Mouse (Mus musculus) left cerebral cortex, postnatal 10 days (tissue): ENCODE data around the gene Rxylt1. TPM values are rescaled to one million over a fixed set of nuclear protein-coding genes. Genes with fewer than 3 reads are reported as not detected.
A peak's percentile ranks its signal among the peaks of the same experiment; 100 is the strongest.

ENCODE experiments used
- DNase-seq, 2 experiments: peaks; one replicate each; pipeline ENCODE4 v3.0.0; 2021 to 2022; ENCODE audit warnings: low spot score in 2 of 2, mixed read lengths in 1 of 2; ENCODE audit errors: extremely low spot score in 1 of 2
- intact Hi-C: fragments of 180-260 bp; cut with DNase I; formaldehyde crosslinking; loops from one replicate; pipeline ENCODE4 v1.15.1; 2025
- total RNA-seq, 2 experiments: library from RNA; stranded (reverse); gene quantifications; 2 replicates each; pipeline ENCODE4 v1.2.3; 2021

Rxylt1 gene
- 10 to 100 TPM; 42.0 to 46.6 TPM for total RNA-seq

DNA sequence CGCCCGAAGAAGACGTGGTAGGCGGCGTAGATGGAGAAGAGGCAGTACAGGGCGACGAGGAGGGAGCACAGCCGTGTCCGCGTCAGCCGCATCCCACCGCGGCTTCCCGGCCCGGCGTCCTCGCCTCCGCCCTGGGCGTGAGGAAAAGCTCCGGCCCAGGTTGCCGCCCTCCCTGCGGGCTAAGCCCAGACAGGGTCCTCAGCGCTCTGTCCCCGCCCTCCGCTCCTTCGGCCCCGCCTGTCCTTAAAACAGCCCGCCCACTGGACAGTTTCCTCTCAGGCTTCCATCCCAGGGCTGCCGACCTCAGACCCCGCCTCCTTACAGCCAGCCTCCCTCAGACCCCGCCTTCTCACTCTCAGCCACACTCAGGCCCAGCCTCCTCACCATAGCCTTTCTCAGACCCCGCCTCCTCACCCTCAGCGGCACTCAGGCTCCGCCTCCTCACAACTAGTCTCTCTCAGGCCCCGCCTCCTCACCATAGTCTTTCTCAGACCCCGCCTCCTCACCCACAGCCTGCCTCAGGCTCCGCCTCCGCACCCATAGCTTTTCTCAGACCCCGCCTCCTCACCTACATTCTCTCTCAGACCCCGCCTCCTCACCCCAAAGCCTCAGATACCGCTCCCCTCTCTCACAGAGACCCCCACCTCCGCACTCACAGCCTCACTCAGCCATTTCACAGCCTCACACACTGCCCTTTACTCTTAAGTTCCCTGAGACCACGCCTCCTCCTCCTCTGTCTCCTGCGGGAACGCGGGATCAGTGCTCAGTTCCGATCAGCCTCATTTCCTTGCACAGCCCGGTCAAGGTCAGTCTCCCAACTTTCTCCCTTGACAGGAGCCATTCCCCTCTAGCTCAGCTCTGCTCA is at the start of gene Rxylt1:
Gene Rxylt1, minus strand, starts transcription at position 392 of the 865 bp plus-strand sequence.
- intact Hi-C loops = no loop called here
- peak; percentile 94 to 97 for DNase-seq

DNA sequence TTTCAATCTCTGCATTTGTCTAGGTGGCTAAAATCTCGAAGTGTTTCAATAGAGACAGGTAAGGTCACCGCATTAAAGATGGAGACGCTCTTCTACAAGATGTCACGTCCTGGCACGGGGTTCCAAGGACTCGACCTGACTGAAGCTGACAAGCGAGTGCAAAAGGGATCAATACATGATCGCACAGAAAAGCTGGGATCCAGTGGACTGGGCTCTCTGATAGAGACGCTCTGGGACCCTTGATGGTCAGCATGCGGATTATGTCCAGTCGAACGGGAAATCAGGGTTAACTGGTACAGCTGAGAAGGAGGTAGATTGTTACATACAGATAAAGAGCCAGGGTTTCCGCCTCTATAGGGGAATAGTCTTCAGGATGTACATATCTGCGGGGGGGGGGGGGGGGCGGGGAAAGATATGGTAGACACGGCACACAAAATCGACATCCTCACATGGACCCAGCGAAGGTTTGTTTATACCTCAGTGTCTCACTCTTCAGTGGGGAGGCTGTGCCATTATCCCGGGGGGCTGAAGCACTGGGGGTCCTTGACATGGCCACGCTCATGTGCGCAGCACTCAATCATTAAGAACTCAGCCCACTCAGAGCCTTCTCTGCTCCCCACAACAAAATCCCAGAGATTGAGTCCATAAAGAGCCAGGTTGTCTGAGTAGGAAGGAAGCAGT is 24.3 kb upstream of the Rxylt1 start:
- intact Hi-C loops = no loop called here
- no peak for DNase-seq

DNA sequence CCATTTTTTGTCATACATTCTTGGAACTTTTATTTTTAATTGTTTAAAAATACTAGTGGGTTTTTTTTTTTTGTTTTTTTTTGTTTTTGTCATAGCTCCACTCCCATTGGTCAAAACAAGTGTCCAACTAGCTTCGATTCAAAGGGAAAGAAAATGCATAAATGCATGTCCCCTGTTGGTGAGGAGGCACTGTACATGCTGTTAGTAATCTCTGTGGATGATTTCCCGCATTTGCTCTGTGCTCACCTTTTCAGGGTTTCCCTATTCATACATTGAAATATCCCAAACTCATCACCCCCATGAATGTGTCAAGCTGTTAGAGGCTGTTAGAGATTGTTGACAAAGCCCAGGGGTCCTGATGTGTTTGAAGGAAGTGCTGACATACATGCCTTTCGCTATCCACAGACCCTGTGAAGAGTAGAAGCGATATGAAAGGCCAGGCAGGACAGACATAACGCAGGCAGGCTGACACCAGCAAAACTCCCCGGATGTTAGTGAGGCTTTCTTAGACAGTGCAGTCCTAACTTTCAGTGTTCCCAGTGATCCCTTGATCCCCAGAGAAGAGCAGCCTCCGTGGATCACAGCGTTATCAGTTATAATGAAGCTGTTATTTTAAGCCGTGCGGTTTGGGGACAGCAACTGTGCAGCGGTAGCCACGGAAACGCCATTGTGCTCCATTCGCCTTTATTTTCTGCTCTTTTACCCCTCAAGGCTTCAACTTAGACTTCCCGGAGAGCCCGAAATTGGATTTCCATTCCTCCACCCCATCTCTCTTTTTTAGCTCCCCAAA is 23.5 kb upstream of the Rxylt1 start:
- DNase-seq = no peak
- intact Hi-C loops = no loop called here

DNA sequence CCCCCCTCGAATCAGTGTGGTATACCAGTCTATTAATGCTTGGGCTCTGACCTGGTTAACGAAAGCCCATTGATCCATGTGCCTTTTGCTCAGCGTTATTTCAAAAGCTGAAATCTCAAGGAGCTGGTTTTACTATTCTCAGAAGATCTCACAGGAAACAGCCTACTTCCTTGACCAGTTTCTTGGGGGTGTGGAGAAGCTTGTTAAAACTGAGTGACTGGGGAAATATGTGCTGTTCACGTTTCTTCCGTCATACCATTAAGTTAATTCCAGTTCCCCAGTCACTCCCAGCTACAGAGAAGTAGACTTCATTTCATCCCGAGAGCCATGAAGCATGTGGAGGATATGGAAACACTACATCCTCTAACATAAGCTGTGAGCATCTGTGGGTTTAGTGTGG is 22.3 kb upstream of the Rxylt1 start:
- intact Hi-C loops = no loop called here
- DNase-seq = no peak

DNA sequence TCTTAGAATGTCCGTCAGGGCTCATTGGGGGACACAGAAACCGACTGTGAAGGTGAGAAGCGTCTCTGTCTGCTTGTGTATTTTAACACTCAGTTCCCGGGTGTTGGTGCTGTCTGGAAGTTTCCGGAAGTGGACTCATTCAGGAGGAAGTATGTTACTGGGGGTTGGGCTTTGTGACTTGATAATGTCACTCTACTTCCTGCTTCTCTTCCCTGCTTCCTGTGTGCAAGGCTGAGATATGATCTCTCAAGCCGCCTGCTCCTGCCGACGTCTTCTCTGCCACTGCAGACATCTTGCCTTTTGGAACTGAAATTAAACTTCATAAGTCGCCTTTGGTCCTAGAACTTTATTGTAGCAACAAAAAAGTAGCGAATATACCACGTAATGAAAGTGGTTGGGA is 19.5 kb upstream of the Rxylt1 start:
- intact Hi-C loops = no loop called here
- no peak for DNase-seq

DNA sequence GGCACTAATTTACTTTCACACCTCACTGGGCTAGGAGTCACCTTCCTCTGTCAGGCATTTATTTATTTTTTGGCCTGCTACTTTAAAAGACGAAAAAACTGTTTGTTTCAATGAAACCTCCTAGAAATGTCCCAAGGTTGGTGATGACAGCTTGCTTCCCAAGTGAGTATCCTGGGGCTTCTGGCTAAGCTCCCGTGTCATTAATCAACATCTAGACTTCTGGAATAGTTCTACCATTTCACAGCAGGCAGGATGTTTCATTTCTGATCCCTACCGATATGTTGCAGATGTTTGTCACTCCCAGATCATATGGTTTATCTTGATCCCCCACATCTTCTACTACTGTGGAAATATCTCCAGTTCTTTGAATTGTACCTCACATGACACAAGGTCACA is 9.5 kb upstream of the Rxylt1 start:
- no peak for DNase-seq
- intact Hi-C loops = loop anchor here (5.0 to 10.0 kb wide), 2 partner anchors 338 to 421 kb away; partner anchors contain the start of gene Avpr1a

DNA sequence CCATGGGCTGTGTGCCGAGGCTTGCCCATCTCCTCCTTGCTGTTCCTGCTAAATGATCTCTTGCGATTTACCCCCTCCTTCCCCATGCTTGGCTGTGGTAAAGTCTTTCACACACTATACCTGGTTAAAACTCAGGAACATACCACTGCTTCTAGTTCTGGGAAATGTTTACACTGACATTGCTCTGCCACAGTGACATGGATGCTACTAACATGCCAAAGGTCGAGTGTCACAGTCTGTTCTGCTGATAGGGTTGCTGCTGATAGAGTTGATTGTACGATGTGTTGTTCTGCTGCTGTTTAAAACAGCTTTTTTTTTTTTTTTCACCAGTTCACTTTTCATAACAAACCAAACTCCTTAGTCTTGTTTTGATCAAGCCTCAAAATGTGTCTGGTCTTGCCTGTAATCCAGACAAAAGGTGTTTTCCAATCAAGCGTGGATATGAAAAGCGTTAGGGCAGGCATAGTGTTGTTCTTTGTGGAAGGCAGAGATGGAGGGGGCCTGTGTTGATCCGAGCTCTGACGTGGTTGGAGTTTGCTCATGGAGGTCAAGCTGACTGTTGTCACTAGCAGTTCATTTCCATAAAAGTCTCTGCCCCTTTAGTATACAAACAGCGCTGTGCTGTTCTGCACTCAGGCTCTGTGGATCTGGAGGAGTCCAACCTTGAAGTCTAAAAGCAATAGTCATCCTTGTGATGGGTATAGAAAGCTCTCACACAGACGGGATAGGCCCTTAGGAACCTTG is 8.9 kb upstream of the Rxylt1 start:
- no peak for DNase-seq
- intact Hi-C loops = loop anchor here (5.0 to 10.0 kb wide), 2 partner anchors 339 to 421 kb away; partner anchors contain the start of gene Avpr1a

DNA sequence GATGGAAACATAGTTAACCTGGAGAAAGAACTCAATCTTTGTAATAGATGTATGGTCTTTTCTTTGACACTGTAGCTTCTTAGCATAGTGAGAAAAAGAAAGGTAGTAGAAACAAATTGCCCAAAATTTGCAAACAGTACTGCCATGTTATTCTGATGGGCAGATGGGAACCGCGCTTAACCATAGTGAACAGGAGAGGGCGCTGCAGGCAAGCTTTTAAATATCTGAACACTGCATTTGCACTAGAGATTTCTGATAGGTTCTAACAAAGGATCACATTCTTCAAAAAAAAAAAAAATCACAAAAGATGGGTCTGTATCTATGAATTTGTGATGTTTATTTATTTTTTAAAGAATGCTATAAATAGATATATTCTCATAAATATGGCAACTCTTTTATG is 8.2 kb upstream of the Rxylt1 start:
- intact Hi-C loops = loop anchor here (5.0 to 10.0 kb wide), 2 partner anchors 339 to 422 kb away; partner anchors contain the start of gene Avpr1a
- DNase-seq = peak; percentile 47 to 64

DNA sequence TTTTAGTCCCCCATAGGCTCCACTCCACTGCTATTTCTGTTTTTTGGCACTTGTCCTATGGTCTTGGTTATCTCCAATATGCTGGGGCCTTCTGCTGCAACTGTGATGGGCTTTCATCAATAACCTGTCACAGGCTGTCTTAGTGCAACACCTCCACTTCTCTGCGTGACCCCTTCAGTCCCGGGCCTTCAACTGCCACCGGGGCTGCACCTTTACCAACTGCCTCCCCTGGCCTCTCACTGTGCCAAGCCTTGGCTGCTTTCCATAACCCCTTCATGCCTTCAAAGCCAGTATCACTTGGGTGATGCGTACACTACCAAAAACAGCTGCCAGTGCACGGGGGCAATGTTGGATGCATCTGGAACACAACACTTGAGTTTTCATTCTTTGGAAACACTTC is 5.5 kb upstream of the Rxylt1 start:
- intact Hi-C loops = loop anchor here (10.0 kb wide), 1 partner anchor 342 kb away; the partner anchor contains the start of gene Avpr1a
- peak in 1 of 2 experiments; percentile 21 for DNase-seq

DNA sequence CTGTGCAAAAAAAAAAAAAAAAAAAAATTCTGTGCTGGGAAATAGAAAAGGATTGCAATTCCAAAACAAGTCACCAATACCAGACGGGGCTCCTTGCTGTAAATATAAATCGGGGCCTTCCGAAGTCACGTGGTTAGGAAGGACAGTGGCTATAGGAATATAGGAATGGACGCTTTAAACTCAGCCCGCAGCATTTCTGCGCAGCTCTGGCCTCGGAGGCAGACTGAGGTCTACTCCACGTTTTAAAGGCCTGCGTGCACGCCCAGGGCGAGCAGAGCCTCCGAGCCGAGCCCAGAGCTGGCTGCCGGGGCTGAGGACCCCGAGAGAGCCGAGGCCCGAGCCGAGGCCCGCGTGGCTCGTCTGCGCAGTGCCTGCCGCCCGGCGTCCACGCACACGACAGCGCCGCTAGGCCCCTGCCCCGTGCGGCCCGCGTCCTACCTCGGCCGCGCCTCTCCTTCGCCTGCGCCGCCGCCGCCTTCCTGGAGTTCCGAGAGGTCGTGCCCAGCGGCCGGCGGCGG is 650 bp downstream of the Rxylt1 start:
- intact Hi-C loops = no loop called here
- DNase-seq = peak in 1 of 2 experiments; percentile 22

DNA sequence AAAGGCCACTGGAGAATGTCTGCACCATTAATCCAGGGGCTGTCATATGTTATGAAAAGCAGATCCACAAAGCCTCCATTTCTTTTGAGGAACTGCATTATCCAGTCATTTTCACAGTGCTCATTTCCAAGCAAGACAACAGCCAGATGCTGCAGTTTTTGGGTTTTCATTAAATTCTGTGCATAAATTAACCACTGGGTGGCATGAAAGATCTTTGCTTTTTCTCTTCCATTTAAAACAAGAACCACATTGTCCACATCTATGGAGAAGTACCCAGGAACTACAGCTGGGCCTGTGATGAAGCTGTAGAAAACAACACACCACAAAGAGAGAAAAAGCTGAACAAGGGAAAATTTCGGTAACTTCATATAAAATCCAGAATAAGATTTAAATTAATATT is 6.7 kb downstream of the Rxylt1 start:
- intact Hi-C loops = no loop called here
- DNase-seq = no peak

DNA sequence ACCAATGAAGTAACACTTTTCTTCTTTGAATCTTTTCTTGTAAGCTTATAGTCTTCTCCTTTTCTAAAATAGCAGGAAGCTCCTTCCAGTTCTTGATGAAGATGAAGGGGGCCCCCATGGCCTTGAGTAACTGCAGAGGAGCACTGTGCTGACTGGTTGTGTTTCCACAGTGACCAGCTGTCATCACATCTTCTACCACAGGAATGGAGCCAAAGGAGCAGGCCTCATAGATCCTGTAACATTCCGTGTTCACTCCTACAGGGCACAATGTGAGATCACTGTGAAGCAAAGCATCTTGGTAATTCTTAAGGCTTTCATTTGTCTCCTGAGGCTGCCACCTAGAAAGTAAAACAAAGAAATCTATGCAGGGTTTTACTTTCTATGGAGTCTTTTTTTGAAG is 15.8 kb downstream of the Rxylt1 start:
- DNase-seq = no peak
- intact Hi-C loops = no loop called here

DNA sequence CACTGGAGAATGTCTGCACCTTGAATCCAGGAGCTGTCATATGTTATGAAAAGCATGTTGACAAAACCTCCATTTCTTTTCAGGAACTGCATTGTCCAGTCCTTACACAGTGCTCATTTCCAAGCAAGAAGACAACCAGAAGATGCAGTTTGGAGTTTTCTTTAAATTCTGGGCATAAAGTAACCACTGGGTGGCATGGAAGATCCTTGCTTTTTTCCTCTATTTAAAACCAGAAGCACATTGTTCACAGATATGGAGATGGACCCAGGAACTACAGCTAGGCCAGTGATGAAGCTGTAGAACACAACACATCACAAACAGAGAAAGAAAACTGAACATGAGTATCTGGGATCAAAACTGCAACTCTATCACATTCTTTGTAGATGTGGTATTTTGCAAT is 28.0 kb downstream of the Rxylt1 start:
- intact Hi-C loops = no loop called here
- DNase-seq = no peak

DNA sequence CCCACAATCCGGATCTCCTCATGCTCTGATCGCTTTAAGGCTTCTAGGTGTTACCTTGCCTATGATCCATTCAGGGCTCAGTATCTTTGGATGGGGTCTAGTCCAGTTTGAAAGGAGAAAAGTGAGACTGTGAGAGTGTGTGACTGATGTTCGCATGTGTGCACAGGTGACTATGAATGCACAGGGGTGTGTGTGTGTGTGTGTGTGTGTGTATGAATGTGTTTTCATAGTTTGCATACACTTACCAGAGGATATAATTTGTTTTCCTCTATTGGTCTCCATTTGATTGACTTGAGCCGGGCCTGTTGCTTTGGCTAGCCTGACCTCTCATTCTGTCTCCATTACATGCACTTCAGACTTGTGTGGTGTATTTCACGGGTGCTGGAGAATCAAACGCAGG is 41.3 kb downstream of the Rxylt1 start:
- intact Hi-C loops = no loop called here

DNA sequence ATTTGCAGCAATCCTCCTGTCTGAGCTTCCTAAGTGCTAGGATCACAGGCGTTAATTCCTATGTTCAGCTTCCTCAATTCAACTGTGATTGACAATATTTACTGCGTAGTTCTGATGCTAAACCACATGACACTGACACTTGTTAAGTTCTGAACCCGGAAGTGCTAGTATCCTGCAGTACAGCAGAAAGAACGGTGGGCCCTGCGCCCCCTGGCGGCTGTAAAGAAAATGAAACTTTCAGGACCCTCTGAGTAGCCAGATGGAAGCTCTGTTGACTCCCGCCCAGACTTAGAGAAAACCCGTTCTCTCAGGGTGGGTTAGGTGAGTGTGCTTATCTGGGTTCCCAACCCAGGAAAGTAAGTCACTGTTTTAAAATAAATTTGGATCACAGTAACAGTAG is 42.6 kb downstream of the Rxylt1 start:
- intact Hi-C loops = loop anchor here (5.0 kb wide), 2 partner anchors 352 to 412 kb away; partner anchors contain the start of gene D930020B18Rik
- DNase-seq = peak in 1 of 2 experiments; percentile 55

More for the DNA sequence above, 41.3 kb downstream of the Rxylt1 start:
- no peak for DNase-seq

DNA sequence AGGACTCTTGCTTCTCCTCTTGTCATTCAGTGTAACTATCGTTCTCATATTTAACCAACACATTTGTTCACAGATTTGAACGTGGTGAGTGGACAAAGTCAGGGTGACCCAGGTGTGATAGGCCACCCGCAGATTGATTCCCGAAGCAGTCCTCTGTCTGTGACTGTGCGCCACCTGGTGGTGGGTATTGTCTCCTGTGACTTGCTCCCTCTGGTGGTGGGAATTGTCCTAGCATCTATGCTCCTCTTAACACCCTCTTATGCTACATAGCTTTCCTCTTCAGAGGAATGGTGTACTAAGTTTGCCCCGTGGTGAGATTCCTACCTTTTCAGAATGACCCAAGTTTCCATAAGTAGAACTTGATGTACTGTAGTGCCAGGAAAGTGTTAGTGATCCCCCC is 45.3 kb downstream of the Rxylt1 start:
- intact Hi-C loops = loop anchor here (5.0 kb wide), 2 partner anchors 350 to 410 kb away; partner anchors contain the start of gene D930020B18Rik

DNA sequence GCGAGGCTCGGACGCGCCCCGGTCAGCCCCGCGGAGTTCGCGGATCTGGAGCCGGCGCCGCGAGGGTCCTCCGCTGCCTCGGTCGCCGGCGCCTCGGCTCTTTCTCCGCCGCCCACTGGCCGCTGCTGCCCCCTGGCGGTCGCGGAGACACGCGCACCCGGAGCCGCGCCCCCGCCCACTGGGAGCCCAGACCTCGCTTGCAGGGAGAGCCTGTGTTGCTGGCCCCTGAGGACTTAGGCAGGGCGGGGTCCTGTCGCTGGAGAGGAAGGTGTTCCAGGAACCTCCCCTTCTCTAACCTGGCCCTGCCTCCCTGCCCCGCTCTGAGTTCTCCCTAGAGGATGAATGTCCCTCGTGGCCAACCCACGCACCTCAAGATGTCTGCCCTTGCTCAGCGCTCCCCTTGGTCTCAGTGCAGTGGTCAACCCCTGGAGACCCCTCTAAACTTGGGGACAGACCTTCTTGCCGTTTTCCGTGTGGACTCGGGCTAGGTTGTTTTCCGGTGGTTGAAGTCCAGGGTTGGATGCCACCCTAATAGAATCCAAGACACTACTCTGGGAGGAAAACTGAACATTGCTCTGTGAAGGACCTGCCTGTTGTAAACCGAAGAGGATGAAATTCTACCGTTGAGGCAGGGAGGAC is 49.3 kb downstream of the Rxylt1 start:
- DNase-seq = peak; percentile 69 to 88
- intact Hi-C loops = loop anchor here (5.0 to 10.0 kb wide), 2 partner anchors 213 to 276 kb away; no protein-coding TSS in a partner anchor

More for the DNA sequence above, 45.3 kb downstream of the Rxylt1 start:
- DNase-seq = peak; percentile 76 to 81
